Mouse (Mus musculus): ENCODE measurements at regions not wholly inside any gene's neighbourhood (a gene's known extent, or its start where the extent isn't known, plus 50 kb on each side); places are given as distances from the start of the nearest gene placed in this dataset.
A peak's percentile ranks its signal among the peaks of the same experiment; 100 is the strongest.

GRCm38 (mm10) chr17:67509091-67509618 lies 123.4 kb downstream of the Lrrc30 start:
- no peak overlapping the region for H3K27ac ChIP-seq (ENCODE audit: low read depth, low read length)
- WGBS: 87% methylated on average over 6 of the region's 6 CpGs
- no peak overlapping the region for H3K9ac ChIP-seq (ENCODE audit: low read depth, low read length)
- H3K4me2 ChIP-seq (ENCODE audit: low read length): no peak overlapping the region
- ATAC-seq: no peak
- H3K4me3 ChIP-seq (ENCODE audit: low read length): no peak overlapping the region
- no peaks in the 10 kb centered on the region for H3K27me3 ChIP-seq (replicated peaks; ENCODE audit: control insufficient read depth, insufficient read depth, low read length)
- no peaks in the 10 kb centered on the region for H3K9me3 ChIP-seq (ENCODE audit: control insufficient read depth, low read length)
- no peaks in the 10 kb centered on the region for H3K4me1 ChIP-seq (ENCODE audit: control insufficient read depth, insufficient read depth, low read depth, low read length)
- no peaks in the 10 kb centered on the region for H3K36me3 ChIP-seq (ENCODE audit: control insufficient read depth, insufficient read depth, low read length)

- Histone ChIP-seq H3K27ac (ENCODE audit: low read depth, low read length) (no peak overlapping the region), H3K9me3 (ENCODE audit: control insufficient read depth, low read length) (no peaks in the 10 kb centered on the region), H3K27me3 (replicated peaks; ENCODE audit: control insufficient read depth, insufficient read depth, low read length) (no peaks in the 10 kb centered on the region), H3K4me1 (ENCODE audit: control insufficient read depth, insufficient read depth, low read depth, low read length) (no peaks in the 10 kb centered on the region), H3K36me3 (ENCODE audit: control insufficient read depth, insufficient read depth, low read length) (no peaks in the 10 kb centered on the region), H3K4me2 (ENCODE audit: low read length) (no peak overlapping the region), H3K9ac (ENCODE audit: low read depth, low read length) (no peak overlapping the region), H3K4me3 (ENCODE audit: low read length) (no peak overlapping the region)
- WGBS: 53% methylated on average over 2 of the region's 2 CpGs
- ATAC-seq: no peak
These were observed 124.2 kb downstream of the Lrrc30 start for GRCm38 (mm10) chr17:67508353-67508752.

- H3K9me3 ChIP-seq (ENCODE audit: control insufficient read depth, low read length): no peaks in the 10 kb centered on the region
- H3K36me3 ChIP-seq (ENCODE audit: control insufficient read depth, insufficient read depth, low read length): no peaks in the 10 kb centered on the region
- no peak overlapping the region for H3K4me3 ChIP-seq (ENCODE audit: low read length)
- no peaks in the 10 kb centered on the region for H3K27me3 ChIP-seq (replicated peaks; ENCODE audit: control insufficient read depth, insufficient read depth, low read length)
- ATAC-seq: no peak
- no peak overlapping the region for H3K4me2 ChIP-seq (ENCODE audit: low read length)
- 55% methylated on average over 2 of the region's 2 CpGs for WGBS
- H3K9ac ChIP-seq (ENCODE audit: low read depth, low read length): no peak overlapping the region
- H3K4me1 ChIP-seq (ENCODE audit: control insufficient read depth, insufficient read depth, low read depth, low read length): no peaks in the 10 kb centered on the region
- no peak overlapping the region for H3K27ac ChIP-seq (ENCODE audit: low read depth, low read length)
These were observed 126.1 kb downstream of the Lrrc30 start for GRCm38 (mm10) chr17:67506466-67506865.

- H3K36me3 ChIP-seq (ENCODE audit: control insufficient read depth, insufficient read depth, low read length): no peaks in the 10 kb centered on the region
- no peak overlapping the region for H3K9ac ChIP-seq (ENCODE audit: low read depth, low read length)
- H3K4me1 ChIP-seq (ENCODE audit: control insufficient read depth, insufficient read depth, low read depth, low read length): peaks cover 3% of the 10 kb centered on the region; the same call in 1 of the 2 replicates
- no peaks in the 10 kb centered on the region for H3K27me3 ChIP-seq (replicated peaks; ENCODE audit: control insufficient read depth, insufficient read depth, low read length)
- WGBS: 79% methylated on average over 9 of the region's 9 CpGs
- no peak overlapping the region for H3K27ac ChIP-seq (ENCODE audit: low read depth, low read length)
- no peak for ATAC-seq
- H3K4me2 ChIP-seq (ENCODE audit: low read length): no peak overlapping the region
- no peak overlapping the region for H3K4me3 ChIP-seq (ENCODE audit: low read length)
- H3K9me3 ChIP-seq (ENCODE audit: control insufficient read depth, low read length): no peaks in the 10 kb centered on the region
These were observed 128.0 kb downstream of the Lrrc30 start for GRCm38 (mm10) chr17:67504502-67505033.

- peaks cover 3% of the 10 kb centered on the region; the same call in 1 of the 2 replicates for H3K4me1 ChIP-seq (ENCODE audit: control insufficient read depth, insufficient read depth, low read depth, low read length)
- ATAC-seq: no peak
- no peak overlapping the region for H3K4me2 ChIP-seq (ENCODE audit: low read length)
- WGBS: 70% methylated on average over 6 of the region's 6 CpGs
- H3K36me3 ChIP-seq (ENCODE audit: control insufficient read depth, insufficient read depth, low read length): no peaks in the 10 kb centered on the region
- no peak overlapping the region for H3K4me3 ChIP-seq (ENCODE audit: low read length)
- H3K27me3 ChIP-seq (replicated peaks; ENCODE audit: control insufficient read depth, insufficient read depth, low read length): no peaks in the 10 kb centered on the region
- no peaks in the 10 kb centered on the region for H3K9me3 ChIP-seq (ENCODE audit: control insufficient read depth, low read length)
- no peak overlapping the region for H3K27ac ChIP-seq (ENCODE audit: low read depth, low read length)
- H3K9ac ChIP-seq (ENCODE audit: low read depth, low read length): no peak overlapping the region
These were observed 129.2 kb downstream of the Lrrc30 start for GRCm38 (mm10) chr17:67503125-67503878.

- ATAC-seq: no peak
These were observed 129.9 kb downstream of the Lrrc30 start for GRCm38 (mm10) chr17:67502628-67503027.

GRCm38 (mm10) chr17:67499783-67500641 lies 132.5 kb downstream of the Lrrc30 start:
- Histone ChIP-seq H3K4me1 (ENCODE audit: control insufficient read depth, insufficient read depth, low read depth, low read length) (peaks cover 3% of the 10 kb centered on the region; the same call in 1 of the 2 replicates), H3K9ac (ENCODE audit: low read depth, low read length) (peak overlapping the region; percentile 42; the same call in 1 of the 2 replicates)

More at GRCm38 (mm10) chr17:67502628-67503027, 129.9 kb downstream of the Lrrc30 start:
- peaks cover 3% of the 10 kb centered on the region; the same call in 1 of the 2 replicates for H3K4me1 ChIP-seq (ENCODE audit: control insufficient read depth, insufficient read depth, low read depth, low read length)
- H3K27me3 ChIP-seq (replicated peaks; ENCODE audit: control insufficient read depth, insufficient read depth, low read length): no peaks in the 10 kb centered on the region
- 76% methylated on average over 4 of the region's 4 CpGs for WGBS
- H3K27ac ChIP-seq (ENCODE audit: low read depth, low read length): no peak overlapping the region
- H3K36me3 ChIP-seq (ENCODE audit: control insufficient read depth, insufficient read depth, low read length): no peaks in the 10 kb centered on the region
- H3K4me2 ChIP-seq (ENCODE audit: low read length): no peak overlapping the region
- no peak overlapping the region for H3K4me3 ChIP-seq (ENCODE audit: low read length)
- no peak overlapping the region for H3K9ac ChIP-seq (ENCODE audit: low read depth, low read length)
- no peaks in the 10 kb centered on the region for H3K9me3 ChIP-seq (ENCODE audit: control insufficient read depth, low read length)

GRCm38 (mm10) chr17:67497380-67497779 lies 135.1 kb downstream of the Lrrc30 start:
- H3K27ac ChIP-seq (ENCODE audit: low read depth, low read length): no peak overlapping the region
- H3K4me1 ChIP-seq (ENCODE audit: control insufficient read depth, insufficient read depth, low read depth, low read length): peaks cover 3% of the 10 kb centered on the region; the same call in 1 of the 2 replicates
- H3K4me3 ChIP-seq (ENCODE audit: low read length): no peak overlapping the region
- no peak overlapping the region for H3K4me2 ChIP-seq (ENCODE audit: low read length)
- WGBS: 90% methylated on average over 8 of the region's 8 CpGs
- H3K27me3 ChIP-seq (replicated peaks; ENCODE audit: control insufficient read depth, insufficient read depth, low read length): no peaks in the 10 kb centered on the region
- no peak for ATAC-seq
- H3K9ac ChIP-seq (ENCODE audit: low read depth, low read length): no peak overlapping the region
- H3K36me3 ChIP-seq (ENCODE audit: control insufficient read depth, insufficient read depth, low read length): no peaks in the 10 kb centered on the region
- no peaks in the 10 kb centered on the region for H3K9me3 ChIP-seq (ENCODE audit: control insufficient read depth, low read length)

More at GRCm38 (mm10) chr17:67499783-67500641, 132.5 kb downstream of the Lrrc30 start:
- peak overlapping the region; percentile 48 for H3K4me2 ChIP-seq (ENCODE audit: low read length)
- H3K27me3 ChIP-seq (replicated peaks; ENCODE audit: control insufficient read depth, insufficient read depth, low read length): no peaks in the 10 kb centered on the region
- H3K4me3 ChIP-seq (ENCODE audit: low read length): peak overlapping the region; percentile 21; the same call in 1 of the 2 replicates
- peak overlapping the region; percentile 71 for H3K27ac ChIP-seq (ENCODE audit: low read depth, low read length)
- ATAC-seq: peak; percentile 89
- no peaks in the 10 kb centered on the region for H3K9me3 ChIP-seq (ENCODE audit: control insufficient read depth, low read length)
- H3K36me3 ChIP-seq (ENCODE audit: control insufficient read depth, insufficient read depth, low read length): no peaks in the 10 kb centered on the region
- WGBS: 42% methylated on average over 28 of the region's 28 CpGs
